Mouse (Mus musculus) right cerebral cortex, adult 18-20 months (tissue): ENCODE data around the gene Pqlc2.
A peak's percentile ranks its signal among the peaks of the same experiment; 100 is the strongest.

Experiments used
- DNase-seq: peaks from one replicate; pipeline ENCODE4 v3.0.0; 2022; ENCODE audit warnings: mixed read lengths

Gene Pqlc2

DNA sequence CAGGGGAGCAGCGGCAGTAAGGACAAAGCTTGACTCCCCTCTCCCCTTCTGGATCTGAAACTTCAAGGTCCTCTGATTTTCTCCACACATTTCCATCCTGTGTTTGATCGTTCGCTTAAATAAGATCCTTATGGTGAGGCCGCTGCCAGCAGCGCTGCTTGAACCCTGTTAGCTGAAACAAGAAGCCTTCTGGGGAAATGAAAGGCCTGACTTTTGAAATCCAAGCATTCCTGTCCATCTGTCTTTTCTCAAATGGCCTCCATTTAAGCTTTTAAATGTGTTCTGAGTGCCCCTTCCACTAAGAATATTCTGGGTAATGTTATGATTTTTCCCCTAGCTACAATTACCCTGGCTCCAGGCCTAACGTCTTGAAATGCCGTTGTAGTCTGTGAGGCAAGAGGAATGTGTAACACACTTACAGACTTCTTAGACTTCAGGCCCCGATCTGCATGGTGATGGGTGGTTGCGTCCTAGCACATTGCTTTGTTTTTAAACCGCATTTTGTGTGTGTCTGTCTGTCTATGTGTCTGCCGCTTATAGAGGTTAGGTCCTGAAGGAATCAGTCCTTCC, 51.1 kb downstream of the Pqlc2 start:
- DNase-seq = no peak

DNA sequence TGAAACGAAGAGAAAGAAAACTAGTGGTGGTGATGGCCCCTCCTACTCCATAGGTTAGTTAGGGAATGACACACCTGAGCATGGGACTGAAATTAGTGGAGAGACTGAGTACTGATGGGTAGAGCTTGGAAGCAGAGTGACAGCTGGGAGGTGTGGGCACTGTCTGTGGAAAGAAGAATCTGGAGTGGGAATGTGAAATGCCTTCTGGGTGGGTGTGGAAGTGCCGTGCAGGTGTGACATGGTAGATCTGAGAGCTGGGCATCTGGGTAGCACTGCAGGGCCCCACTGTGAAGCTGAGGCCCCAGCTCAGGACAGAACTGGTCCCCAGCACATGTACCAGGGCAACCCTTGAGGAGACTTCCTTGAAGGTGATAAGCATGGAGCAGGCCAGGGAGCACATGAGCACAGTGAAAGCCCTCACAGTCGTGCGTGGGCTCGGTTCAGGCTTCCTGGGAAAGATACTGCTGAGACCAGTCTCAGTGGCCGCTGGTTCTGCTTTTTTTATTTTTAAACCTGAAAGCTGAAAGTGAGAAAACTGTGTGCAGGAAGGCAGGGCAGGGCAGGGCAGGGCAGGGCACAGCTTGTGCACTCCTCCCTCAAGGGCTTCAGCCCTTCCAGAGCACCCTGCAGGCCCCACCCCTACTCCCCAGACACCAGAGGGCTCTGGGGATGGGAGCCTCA, 51.7 kb downstream of the Pqlc2 start:
- DNase-seq = peak; percentile 47

DNA sequence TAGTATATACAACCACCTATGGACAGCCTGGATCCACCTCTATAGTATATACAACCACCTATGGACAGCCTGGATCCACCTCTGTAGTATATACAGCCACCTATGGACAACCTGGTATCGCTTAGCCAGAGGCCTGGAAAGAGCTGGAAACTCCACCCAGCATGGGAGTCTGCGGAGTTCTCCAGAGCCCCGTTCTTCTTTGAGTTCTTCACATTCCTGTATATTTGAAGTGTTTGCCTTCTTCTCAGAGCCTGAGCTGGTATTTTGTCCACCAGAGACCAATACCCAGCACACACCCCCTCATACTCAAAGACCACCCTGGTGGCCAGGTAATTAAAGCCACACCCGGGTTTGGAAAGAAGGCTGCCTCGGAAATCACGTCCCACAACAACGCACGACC, 53.8 kb downstream of the Pqlc2 start:
- DNase-seq = no peak

DNA sequence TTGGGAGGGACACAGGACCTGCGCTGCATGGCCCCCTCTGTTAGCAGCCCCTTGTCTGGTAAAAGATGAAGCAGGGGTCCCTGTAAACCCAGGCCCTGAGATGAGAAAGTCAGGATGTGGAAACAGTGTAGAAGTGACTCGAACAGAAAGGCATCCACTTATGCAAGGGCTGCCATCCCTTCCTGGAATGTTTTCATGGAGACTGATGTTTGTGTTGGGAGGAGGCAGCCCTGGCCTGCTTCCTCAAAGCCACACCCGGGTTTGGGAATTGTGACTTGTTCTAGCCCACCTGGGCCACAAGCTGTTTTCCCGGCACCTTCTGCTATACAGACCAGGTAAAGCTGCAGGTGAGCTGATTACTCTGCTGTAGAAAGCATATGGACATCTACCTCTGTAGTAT, 54.4 kb downstream of the Pqlc2 start:
- DNase-seq = no peak

DNA sequence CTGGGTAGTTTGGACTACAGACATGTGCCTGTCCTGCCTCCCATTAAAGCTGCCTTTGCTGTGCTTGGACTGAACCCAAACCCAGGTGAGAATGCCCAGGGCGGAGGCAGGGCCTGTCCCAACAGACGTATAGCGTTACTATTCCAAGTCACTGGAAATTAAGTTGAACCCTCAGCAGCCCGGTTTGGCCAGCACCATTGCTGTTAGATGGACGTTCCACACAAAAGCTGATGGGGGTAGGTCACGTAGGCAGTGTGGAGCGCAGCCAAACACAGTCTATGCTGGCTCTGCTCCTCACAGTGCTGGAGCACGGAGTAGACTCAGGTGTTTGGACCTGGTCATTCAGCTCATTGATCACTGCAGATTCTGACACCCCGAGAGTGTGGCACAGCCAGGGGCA, 57.3 kb downstream of the Pqlc2 start:
- DNase-seq = no peak

DNA sequence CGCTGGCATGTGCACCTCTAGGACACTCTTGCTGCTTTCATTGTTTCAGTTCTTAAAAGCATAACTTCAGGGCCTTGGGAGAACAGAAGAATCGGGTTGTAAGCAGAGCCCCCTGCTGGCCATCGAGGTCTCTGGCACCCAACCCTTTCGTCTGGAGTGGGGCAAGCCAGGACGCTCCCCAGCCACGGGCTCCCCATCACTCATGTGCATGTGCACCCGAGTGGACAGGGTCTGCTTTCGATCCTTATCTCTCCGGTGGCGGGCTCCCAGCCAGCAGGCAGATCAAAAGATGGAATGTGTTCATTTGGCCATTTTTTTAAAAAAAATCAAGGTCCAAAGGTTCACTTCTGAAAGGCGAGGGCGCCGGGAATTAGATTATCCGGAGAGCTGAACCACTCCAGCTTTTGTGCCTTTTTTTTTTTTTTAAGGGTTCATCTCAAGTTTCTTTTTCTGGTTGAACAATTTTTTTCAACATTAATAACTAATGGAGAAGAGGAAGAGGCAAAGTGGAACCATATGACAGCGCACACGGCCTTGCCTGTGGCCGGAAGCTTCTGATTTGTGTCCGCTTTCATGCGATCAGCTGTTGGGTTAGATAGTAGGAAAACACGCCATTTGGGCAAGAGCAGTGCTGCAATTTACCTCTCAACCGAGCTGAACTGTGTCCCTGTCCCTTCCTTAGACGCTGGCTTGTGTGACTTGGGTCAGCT, 58.3 kb downstream of the Pqlc2 start:
- peak; percentile 68 for DNase-seq

DNA sequence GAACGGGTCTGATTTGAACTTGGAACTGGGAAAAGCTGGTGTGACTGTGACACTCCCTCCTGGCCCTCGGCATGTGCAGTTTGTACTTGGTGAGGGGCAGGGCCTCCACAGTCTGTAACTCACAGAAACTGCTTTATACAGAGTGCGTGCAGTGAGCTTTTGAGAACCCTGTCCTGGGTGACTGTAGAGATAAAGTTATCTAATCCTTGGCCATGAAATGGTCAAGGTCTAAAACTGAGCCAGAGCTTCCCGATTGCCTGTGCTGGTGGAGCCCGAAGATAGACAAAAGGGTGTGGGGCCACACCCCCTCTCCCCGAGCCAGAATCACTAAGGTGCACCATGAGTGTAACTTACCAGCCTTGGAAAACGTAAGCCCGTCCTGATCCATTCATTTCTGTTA, 59.6 kb downstream of the Pqlc2 start:
- no peak for DNase-seq

DNA sequence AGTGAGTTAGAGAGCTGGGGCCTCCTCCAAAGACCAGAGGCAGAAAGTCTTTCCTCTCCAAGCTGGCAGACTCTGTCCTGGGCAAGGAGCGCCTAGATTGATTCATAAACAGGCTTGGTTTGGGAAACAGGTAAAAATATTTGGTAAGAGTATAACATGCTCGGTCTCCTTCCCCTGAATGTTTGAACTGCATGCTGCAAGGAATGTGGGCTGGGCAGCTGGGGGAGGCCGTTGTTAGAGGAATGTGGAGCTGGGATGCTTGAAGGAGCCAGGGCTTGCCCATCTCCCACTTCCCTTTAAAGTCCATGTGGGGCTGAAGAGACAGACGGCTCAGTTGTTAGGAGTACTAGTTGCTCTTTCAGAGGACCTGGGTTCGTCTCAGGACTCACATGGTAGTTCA, 60.5 kb downstream of the Pqlc2 start:
- DNase-seq = no peak

DNA sequence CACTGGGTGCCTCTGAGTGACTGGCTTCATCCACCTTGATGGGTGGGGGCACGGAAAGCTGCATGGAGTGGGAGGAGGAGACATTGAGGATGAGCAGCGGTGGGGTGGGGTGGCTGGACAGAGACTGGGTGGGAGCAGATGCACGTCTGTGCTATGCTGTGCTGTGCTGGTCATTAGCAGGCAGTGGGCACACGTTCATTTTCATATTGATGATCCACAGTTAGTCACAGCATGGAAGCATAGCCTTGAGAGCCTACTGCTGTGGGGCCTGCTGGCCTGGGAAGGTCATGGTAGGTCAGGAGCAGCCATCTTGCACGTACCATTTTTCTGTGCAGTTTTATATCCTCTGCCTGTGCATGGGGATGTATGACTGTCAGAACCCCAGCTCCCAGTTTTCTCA, 61.8 kb downstream of the Pqlc2 start:
- DNase-seq = no peak

DNA sequence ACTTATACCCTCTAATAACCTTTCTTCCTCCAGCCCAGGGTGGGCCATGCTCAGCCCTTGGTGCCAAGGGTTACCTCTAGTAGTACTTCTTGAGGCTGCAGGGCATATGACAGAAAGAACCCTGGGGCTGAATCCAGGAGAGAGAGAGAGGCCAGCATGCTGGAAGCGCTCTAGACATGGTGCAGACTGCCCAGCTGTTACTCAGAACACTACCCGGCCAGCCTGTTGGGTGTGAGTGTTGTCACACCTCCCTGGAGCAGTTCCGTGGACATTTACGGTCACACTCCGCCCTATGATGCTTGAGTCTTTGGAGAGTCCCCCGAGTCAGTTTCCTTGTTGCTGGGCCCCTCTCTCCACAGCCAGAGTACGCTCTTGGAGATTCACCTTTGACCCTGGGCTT, 62.5 kb downstream of the Pqlc2 start:
- DNase-seq = no peak

DNA sequence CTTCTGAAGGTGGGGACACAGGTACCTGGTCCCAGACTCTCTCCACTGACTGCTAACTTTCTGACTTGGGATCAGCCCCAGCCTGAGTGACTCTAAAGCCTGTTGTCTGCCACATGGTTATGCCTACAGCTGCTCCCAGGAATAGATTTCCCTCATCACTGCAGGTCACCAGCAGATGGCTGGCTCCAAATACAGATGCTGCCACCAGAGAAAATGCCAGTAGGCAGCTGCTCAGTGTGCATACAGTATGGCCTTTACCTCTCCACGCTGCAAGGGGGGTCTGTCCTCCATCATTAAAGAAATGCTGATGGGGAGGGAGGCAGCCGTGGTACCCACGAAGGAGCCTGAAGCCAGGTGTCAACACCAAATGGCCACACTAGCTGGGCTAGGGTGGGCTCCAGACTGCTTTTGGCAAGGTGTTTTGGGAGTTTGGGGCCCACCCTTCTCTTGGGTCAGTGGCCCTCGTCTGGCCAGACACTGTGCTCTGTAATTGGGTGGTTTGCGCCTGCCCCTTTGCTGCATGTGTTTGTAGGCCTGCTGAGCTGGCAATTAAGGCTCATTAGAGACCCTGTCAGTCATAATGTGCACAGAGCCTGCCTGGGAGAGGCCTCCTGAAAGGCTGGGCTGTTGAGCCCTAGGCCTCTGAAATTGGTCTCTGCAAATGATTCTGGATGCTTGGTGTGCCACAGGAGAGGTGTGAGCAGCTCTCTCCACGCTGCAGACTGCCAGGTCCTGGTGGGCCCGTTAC, 64.2 kb downstream of the Pqlc2 start:
- DNase-seq = no peak

DNA sequence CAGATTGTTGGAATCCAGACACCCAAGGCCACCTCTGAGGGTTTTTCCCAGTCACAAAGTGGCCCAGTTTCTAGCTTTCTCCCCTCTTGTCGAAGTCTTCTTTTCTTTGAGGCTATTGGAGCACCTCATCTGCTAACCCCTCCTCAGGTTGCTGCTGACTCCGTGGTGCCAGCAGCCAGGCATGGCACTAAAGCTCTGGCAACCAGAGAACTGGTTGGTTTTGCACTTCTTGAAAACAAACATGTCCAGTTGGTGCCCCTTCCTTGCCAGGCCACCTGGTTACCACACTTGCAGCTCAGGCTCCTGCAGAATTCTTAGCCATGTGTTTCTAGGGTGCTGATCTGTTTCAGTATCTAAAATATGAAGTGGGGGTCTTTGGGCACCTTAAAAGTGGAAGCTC, 65.0 kb downstream of the Pqlc2 start:
- no peak for DNase-seq

DNA sequence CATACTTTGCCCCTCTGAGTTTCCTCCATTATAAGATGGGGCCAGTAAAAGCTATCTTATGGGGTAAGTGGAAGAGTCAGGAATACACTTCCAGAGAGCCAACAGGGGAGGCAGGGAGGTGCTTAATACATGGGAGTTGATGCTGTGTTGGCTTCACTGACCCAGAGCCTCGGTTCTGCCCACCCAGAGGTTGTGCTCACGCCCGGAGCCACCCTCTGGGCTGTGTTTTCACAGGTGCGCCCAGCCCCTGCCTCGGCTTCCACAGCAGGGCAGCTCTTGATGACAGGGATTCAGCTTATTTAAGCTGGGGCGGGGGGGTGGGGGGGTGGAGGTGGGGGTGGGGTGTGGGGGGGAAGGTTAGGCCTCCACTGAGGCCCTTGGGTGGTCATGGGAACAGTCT, 65.7 kb downstream of the Pqlc2 start:
- no peak for DNase-seq

DNA sequence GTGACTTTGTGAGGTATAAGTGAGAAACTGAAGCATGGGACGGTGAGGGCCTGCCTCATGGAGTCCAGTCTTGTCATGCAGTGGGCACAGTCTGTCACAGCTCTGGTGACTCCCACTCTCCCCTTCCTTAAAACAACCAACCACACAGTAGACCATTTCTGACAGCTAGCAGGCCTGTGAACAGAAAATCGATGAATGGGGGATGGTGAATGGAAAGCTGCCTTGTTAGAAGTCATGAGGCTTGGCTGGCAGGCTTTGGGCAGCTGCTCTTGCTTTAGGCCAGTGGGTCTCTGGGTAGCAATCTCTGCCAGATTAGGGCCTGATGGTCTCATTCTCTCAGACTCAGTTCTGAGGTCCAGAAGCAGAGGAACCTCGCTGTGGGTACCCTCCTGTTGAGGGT, 66.3 kb downstream of the Pqlc2 start:
- no peak for DNase-seq
